Mouse (Mus musculus) urinary bladder, postnatal 14 days (tissue): ENCODE data around the gene March11.

ENCODE experiments used
- DNase-seq: peaks from one replicate; pipeline ENCODE4 v3.0.0; 2021; ENCODE audit warnings: low spot score

The March11 gene

DNA sequence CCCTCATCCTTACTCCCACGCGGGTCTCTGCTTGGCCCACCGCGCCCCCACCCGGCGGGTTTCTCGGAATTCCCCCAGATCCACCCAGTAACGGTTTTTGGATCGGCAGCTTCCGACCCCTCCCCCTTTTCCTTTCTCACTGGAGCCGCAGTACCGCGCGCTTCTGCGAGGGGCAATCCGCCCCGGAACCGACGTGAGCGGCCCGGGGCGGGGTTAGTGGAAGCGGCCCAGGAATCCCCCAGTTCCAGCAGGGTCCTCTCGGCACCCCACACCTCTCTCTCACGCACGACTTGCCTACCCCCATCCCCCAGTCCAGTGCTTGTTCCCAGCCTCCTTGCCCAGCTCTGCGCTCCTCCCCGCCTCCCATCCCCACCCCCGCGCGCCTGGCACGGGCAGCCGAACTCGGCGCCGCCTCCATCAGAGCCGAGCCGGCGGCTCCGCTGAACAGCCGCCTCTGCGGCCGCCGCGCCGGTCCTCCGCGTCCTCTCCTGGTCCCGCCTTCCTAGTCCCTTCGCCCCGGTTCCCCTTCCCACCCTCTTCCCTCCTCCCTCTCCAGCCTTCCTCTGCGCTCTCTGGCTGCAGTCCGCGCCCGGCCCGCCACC, at the start of gene March11:
Gene March11 (plus strand): TSS at position 420 of the 602 bp plus-strand sequence.
- DNase-seq: peak; percentile 2

DNA sequence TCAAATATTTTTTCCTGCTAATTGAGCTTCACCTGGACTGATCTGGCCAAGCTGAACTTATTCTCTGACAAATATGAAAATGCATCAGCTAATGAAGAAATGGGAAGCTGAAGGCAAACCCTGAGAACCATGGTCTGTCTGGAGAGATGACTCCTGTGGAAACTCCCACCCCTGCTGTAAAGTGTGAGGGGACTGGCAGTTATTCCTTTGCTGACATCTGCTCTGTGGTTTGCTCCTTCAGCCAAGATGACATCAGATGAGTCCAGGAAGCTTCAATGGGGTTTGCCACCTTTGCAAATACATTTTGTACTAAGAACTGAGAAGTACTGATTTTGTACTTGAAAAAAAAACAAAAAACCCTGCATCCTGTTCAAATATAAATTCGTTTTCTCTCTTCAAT, 46.5 kb upstream of the March11 start:
- DNase-seq: no peak

DNA sequence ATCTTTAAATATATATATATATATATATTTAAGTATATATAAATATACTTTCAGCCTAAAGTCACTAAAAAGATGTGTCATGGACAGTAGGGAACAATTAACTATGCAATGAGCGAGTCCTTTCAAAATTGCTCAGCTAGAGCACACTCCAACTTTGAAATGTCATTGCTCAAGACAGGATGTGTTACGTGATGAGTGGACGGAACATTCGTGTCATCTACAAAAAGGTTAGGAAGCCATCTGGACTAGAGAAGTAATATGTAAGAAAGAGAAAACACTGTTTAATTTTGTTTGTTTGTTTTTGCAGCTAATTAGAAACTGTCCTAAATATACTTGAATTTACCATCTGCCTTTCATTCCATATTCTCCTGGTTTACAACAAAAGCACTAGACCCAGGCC, 39.3 kb upstream of the March11 start:
- no peak for DNase-seq

DNA sequence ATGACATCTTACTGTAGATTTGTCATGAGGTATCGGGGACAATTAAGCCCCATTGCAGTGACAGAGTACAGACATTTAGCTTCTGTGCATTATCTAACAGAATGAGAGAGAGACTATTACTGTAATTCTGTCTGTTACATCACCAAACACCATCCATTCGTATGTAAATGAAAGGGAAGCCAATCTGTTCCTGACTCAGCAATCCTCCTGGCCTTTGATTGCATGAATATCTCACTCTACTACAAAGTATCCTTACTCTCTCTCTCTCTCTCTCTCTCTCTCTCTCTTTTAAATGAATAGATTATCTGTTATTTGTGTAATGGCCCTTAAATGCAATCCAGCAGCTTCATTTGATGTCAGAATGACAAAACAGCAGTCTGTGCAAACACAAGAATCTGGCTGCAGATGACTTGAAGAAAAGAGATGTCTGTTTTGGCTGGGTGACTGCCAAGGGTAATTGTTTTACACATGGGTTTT, 32.8 kb upstream of the March11 start:
- DNase-seq: no peak

DNA sequence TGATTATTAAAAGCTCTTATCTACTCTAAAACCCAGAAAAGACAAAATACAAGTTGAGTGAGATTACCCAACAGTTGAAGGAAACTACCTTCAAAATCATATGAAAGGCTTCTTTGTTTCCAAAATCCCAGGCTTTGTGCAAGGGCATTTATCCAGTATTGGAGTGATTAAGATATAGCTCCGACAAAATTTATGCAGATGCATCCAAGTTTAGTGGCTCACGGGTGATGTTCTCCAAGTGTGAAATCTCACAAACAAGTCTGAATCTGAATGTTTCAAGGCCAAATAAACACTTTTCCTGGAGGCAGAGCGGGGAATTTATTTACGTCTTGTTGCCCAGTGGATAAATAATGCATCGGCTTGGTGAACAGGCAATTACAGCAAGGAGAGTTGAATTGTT, 32.2 kb upstream of the March11 start:
- no peak for DNase-seq

DNA sequence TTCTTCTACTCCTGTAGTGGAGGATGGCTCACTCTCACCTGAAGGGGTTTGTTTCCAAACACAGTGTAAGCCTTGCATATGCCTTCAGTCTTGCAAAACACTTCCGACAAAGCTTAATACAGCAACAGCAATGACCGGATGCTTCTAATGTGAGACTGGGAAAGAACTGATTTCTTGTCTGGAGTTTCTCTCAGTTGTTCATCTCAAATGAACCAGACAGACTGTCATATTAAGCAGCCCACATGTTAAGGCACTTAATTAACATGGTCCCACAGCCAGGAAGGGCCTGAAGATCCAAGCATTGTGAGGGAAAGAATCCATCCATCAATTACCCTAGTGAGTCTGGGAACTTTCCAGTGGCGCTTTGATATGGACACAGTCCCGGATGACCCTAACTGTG, 17.0 kb upstream of the March11 start:
- DNase-seq: no peak

DNA sequence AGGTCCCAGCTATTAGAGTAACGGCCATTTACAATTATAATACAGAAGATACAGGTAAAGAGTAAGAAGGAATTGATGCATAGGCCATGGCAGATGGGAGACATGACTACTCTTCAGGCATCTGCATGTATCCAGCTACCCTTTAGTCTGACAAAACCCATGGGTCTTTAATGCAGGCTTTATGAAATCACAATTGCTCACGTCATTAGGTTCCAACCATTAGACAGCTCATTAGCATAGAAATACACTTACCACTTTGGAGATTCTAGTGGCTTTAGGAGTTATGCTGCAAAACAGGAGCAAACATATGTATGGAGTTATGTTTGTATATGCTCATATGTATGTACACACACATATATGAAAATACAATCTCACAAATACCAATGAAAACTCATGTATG, 16.0 kb upstream of the March11 start:
- DNase-seq: no peak

DNA sequence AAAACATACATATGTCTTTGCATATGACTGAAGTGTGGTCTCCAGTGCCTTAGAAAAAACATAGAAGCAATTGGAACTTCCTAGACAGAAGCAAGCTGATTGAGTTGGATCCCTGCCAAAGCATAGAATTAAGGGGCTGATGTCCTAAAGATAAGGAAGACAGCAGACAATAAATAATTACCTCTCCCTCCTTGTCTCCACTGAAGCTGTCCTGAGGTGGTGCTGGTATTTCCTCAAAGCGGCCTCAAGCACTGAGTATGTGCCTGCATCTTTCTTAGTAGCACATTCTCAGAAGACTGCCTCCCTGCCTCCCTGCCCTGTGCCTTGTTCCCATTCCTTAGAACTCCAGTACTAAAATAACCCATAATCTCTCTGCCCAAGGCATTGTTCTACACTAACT, 15.6 kb upstream of the March11 start:
- DNase-seq: no peak

DNA sequence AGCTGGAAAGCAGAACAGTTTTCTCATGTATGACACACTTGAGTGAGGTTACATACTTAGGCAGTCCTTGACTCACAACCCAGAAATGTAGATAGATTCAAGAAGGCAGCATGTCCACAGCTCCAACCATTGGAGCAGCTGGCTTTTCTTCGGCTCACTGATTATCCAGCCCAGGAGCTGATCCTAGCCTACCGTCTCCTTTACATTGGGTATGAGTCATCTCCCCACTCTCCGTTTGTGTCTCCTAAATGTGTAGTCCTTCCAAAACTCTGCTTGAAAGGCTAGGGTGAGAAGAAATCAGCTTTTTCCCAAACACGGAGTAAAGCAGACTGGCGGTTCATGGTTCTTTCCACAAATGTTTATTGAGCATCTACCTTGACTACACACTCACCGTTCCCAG, 10.2 kb upstream of the March11 start:
- no peak for DNase-seq

DNA sequence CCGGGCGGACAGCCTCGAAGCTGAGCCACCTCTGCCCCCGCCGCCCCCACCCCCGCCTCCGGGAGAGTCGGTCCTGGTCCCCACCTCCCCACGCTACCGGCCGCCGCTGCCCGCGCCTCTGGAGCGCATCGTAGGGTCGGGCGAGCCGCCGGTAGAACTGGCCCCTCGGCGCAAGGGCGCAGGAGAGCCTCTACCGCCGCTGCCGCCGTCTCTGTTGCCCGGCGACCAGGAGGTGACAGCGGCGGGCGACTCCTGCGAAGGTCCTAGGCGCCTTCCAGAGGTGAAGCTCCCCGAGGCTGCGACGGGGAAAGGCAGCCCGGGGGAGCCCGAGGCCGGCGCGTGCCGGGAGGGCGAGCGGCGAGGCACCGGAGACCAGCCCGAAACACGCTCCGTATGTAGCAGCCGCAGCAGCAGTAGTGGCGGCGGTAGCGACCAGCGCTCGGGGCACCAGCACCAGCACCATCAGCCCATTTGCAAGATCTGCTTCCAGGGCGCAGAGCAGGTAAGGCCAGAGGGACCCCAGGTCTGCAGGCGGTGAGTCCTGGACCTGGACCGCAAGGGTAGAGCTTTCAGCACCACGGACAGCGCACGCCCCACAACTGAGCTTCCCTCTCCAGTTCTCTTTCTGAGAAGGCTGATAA, 563 bp downstream of the March11 start:
- DNase-seq: peak; percentile 64

DNA sequence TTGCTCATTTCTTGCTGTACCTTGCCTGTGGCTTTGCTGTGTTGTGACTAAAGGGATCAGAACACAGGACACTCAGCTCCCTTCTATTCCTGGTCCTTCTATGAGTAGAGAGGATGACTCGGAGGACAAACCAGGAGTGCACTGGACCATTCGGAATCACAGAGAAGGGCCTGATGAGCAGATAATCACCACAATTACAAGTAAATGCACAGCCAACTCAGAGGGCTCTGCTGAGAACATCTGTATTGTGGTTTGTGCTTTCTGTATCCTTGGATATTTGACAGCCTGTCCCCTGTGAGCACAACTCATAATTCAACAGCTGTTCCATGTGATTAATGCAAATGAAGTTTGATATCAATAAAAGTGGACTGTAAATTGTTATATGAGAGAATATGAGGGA, 11.0 kb downstream of the March11 start:
- DNase-seq: no peak

DNA sequence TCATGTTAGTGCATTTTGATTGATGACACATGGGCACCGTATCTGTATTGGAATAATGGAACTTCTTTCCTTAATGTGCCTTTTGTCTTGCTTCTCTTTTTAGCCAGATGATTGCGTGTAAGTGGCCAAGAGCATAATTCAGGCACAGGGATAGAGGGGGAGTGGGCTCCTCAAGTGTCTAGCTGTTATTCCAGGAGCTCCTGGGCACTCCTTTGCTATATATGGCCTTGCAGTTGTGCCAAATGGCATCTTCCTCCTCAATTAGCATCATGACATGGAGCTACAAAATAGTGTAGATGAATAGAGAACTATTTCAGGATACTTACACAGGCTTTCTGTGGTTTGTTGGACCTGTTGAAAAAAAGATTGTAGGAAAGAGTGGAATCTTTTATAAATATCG, 11.6 kb downstream of the March11 start:
- no peak for DNase-seq

DNA sequence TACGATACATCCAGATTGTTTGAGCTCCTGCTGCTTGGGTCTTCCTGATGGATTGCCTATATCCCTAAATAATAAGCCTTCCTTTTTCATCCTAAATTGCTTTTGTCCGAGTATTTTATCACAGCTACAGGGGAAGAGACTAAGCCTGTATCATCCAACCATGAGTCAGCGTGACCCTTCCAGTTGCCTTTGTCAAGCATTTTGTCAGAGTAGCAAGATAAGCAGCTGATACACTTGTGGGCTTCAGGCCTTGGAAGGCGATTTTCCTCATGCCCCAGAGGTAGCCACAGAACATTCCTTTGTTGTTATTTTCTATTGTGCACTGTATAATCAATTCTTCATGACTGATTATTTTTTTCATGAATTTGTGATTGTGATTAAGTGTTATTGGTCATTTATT, 14.0 kb downstream of the March11 start:
- no peak for DNase-seq

DNA sequence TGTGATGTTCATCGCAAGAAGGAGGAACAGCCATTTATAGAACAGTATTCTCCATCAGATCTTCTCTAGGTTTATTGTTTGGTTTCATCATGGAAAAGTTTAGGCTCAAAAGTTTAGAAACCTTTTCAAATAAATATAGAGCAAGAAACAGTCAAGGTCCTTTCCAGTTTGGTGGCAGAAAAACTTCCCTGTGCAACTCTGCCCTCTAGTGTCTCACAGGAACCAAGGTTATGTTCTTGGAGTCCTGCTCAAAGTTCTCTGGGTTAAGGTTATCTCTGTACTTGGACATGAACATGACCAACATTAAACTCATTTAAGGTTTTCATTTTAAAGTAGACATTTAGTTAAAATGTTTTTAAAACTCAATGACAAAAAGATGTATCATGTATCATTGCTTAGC, 18.3 kb downstream of the March11 start:
- DNase-seq: no peak

DNA sequence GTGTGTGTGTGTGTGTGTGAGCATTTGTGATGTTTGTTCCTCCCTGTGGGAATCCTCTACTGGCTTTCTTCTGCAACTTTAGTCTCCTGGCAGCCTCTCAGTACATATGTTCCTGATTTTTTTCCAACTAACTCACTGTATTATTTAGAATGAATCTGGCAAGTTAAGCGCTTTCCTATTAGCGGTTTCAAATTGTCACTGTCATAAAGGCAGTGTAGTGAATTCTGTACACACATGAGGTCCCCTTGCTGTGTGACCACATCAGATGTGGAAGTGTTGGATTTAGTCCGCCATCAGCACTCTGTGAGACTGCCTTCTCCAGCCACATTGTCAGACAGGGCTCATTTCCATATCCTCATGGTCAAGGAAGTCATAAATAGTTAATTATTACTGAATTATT, 26.9 kb downstream of the March11 start:
- no peak for DNase-seq

DNA sequence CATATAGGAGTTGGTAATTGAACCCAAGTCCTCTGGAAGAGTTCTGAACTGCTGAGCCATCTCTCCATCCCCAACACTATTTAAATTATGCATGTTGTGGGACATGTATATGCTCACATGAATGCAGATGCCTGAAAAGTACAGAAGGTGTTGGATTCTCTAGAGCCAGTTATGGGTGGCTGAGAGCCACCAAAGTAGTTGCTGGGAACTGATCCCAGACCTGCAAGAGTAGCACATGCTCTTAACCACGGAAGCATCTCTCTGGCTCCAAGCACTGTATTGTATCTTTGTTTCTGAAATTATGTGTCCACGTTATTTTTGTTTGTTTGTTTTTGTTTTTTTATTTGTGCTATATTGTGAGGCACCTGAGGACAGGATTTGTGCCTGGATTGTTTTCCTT, 28.9 kb downstream of the March11 start:
- no peak for DNase-seq

DNA sequence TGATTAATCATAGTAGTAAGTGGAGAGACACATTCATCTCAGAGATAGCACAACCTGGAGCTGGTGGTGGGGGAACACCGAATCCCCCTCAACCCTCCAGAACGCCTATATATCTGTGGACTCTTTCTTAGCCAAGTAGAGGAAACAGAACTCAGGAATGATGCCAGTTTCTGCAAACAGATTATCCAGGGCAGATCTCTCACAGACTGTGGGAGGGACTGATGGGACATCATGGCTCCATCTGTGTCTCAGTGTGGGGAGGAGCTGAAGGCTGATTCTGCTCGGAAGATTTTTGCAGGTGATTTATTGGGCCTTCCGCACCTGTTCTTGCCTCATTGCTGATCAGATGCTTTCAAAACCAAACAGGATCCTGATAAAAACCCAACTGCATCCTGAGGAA, 29.5 kb downstream of the March11 start:
- DNase-seq: no peak

DNA sequence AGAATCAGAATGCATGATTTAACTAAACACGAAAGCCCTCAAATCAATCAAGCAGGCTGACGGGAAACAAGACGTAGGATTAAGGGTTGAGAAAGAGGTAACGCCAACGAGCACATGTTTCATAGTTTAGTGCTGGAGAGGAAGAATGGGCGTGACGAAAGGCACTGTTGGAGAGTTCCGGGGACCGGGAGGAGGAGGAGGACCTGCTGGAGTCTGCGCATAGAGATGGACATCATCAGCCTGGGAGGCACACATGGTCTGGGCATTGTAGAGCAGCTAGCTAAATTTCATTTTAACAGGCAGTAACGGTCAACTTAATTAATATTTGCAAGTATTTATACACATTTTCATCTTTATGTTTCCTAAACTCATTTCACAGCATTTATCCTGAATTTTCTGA, 31.6 kb downstream of the March11 start:
- DNase-seq: no peak

DNA sequence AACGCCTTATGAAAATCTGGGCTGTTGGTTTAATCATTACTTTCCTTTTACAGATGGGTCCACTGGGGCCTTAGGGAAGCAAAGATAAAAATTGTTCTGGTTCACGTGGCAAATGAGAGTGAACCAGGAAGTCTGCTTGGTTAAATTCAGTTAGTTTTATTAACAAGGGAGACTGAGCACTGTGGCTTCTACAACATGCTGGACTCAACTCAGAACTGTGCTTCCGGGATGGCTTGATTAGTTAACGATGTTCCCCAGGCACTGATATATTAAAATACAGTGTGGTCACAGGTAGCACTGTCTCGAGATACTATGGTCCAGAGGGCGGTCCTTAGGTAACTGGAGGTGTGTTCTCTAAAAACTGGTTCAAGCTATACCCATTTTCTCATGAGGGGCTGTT, 32.1 kb downstream of the March11 start:
- no peak for DNase-seq

DNA sequence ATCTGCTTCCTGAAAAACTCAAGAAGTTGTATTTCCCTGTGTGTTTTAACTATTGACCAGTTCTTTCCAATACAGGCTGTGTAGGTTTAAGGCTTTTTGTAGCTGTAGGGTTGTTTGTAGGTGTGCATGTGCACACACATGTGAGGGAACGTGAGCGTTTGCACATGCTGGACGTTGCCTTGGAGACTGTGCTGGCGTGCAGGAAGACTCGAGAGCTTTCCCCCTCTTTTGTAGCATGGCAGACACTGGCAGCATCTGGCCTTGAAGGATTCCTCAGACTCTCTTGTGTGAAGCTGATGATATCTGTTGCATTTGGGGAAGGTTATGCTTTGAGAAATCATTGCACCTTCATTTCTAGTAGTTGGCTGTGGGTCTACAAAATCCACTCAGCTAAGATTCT, 35.5 kb downstream of the March11 start:
- DNase-seq: no peak

DNA sequence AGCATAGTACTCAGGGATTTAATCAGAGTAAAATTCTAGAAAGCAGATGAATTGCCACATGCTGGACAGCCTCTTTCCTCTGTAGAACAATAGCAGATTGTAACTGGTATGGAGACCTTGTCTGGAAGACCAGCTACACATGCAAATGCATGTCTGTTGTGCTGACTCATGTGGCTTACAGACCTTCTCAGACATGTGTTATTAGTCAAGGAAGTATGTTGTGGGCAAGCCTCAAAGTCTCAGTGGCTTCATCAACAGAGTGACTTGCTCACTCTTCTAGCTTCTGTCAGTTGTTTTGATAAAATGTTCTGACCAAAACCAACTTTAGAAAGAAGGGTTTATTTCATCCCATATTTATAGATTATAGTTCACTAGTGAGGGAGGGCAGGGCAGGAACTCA, 44.8 kb downstream of the March11 start:
- DNase-seq: no peak

DNA sequence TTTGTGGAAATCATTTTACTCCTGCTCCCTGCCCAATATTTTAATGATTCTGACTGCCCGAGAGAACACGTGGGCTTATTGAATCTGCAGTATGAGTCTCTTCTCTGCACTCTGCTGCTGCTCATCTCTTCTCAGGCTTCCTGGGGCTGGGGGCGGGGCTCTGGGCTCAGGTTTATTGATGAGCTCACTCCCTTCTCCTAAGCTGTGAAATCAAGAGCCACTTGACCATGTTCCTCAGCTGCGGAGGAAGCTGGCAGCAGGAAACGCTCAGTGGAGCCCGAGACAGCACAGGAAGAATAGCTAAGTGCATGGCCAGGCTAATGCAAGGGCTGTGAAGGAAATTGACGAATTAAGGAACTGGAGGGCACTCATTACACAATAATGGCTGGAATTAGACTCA, 56.5 kb downstream of the March11 start:
- DNase-seq: no peak

DNA sequence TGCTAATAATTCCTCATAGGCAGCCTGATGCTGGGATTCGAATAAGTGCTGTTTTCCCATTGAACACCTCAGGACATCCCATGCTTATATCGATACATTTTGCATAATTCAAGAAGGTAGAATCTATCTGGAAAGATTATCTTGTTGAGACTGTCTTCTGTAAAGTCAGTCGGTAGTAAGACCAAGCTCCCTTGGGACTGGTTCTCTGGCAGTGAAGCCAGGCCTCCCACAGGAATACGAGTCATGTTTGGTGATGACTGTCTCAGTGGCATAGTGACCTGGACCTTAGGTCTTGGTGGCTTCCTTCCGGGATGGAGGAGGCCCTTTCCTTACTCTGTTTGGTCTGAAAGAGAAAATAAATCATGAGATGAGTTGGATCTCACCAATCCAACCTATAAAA, 57.7 kb downstream of the March11 start:
- DNase-seq: no peak

DNA sequence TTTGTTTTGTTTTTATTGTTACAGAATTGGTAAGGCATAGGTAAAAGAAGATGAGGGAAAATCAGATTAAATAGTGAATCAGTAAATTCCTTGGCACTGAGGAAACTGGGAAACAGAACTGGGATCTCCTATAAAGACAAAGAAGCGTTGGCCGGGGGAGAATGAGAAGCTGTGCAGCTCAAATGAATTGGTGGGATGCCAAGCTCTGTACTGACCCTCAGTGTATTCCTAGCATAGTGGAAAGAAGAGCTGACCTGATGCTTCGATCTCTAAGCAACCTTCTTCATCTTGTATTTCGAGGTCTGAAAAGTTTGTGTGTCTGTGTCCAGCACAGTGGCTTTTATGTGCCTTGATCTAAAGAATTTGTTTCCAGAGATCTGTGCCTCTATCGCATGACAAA, 64.9 kb downstream of the March11 start:
- DNase-seq: no peak
